Mouse (Mus musculus) embryonic facial prominence, embryonic 11.5 days (tissue): ENCODE measurements around the gene Nav2. TPM values are rescaled to one million over a fixed set of nuclear protein-coding genes. Genes with fewer than 3 reads are reported as not detected.

Experiments used
- ATAC-seq: fragments of 200-750 bp; cut with Nextera tagmentation; replicated peaks from 2 replicates; pipeline ENCODE4 v1.8.0; 2017; ENCODE audit warnings: low read depth; ENCODE audit not compliant: insufficient number of reproducible peaks, low FRiP score, low TSS enrichment
- DNase-seq: peaks from one replicate; pipeline ENCODE4 v3.0.0-alpha.2; 2015; ENCODE audit warnings: low spot score
- H3K27ac ChIP-seq: fragments of 300-500 bp; sonication (generic); replicated peaks from 2 replicates; pipeline ENCODE4 v1.5.1; 2014; ENCODE audit warnings: mild to moderate bottlenecking, low read depth, low read length, control low read depth
- H3K27me3 ChIP-seq: fragments of 300-500 bp; sonication (generic); 2 replicates; pipeline ENCODE4 v1.6.1; 2014; ENCODE audit warnings: mild to moderate bottlenecking, low read length, moderate library complexity, mixed read lengths; ENCODE audit not compliant: control insufficient read depth, insufficient read depth
- H3K36me3 ChIP-seq: fragments of 300-500 bp; sonication (generic); replicated peaks from 2 replicates; pipeline ENCODE4 v1.6.1; 2014; ENCODE audit warnings: low read depth, mild to moderate bottlenecking, low read length, moderate library complexity, mixed read lengths; ENCODE audit not compliant: control insufficient read depth, insufficient read depth
- H3K4me1 ChIP-seq: fragments of 300-500 bp; sonication (generic); 2 replicates; pipeline ENCODE4 v1.6.1; 2014; ENCODE audit warnings: low read length, mixed read lengths; ENCODE audit not compliant: control insufficient read depth, insufficient read depth
- H3K4me2 ChIP-seq: fragments of 300-500 bp; sonication (generic); 2 replicates; pipeline ENCODE4 v1.6.1; 2014; ENCODE audit warnings: low read depth, mild to moderate bottlenecking, control low read depth, low read length, moderate library complexity
- H3K4me3 ChIP-seq: fragments of 300-500 bp; sonication (generic); 2 replicates; pipeline ENCODE4 v1.5.1; 2014; ENCODE audit warnings: low read depth, low read length, control low read depth
- H3K9ac ChIP-seq: fragments of 300-500 bp; sonication (generic); replicated peaks from 2 replicates; pipeline ENCODE4 v1.6.1; 2014; ENCODE audit warnings: mild to moderate bottlenecking, control low read depth, low read length
- H3K9me3 ChIP-seq: fragments of 300-500 bp; sonication (generic); replicated peaks from 2 replicates; pipeline ENCODE4 v1.6.1; 2016; ENCODE audit warnings: mild to moderate bottlenecking, low read length, inconsistent platforms, mixed read lengths; ENCODE audit not compliant: control insufficient read depth
- WGBS: fragments of 180-500 bp; shearing (Covaris S2); extraction: QIAGEN DNeasy Blood & Tissue Kit; methylation state at CpG from one replicate; pipeline ENCODE4 v1.1.7; 2014; 5-methylcytosine and 5-hydroxymethylcytosine counted together
- polyA plus RNA-seq: library from polyadenylated mRNA; unstranded; fragments of >200 nt; fragmentation: Nextera tagmentation; extraction: Ambion mirVana; gene quantifications from 2 replicates; pipeline ENCODE4 v1.2.1, GENCODE M21; 2014

Gene Nav2
- polyA plus RNA-seq, 1 experiment from 2014 or later, result 7.3 TPM

DNA sequence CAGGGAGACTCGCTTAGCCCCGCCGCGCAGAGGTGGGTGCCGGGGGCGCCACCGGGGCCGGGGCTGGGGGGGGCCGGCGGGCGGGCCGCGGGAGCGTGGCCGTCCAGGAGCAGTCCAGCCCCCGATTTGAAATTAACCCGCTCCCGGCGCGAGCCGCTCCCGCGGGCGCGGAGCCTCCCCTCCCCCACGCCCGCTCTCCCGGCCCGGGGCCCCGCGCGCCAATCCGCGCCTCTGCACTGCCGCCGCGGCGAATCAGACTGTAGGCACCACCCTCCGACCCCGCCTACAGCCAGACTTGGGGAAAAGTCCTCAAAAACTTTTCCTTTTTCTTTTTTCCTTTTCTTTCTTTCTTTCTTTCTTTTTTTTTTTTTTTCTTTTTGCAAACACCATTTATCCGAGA lies 27.0 kb upstream of the Nav2 start, which contains the start of gene E2f8:
E2f8 (minus strand) TSS at position 111 of the 400 bp plus-strand sequence.
- Histone ChIP-seq H3K4me3 (peak within 1 kb of the TSS; percentile 81), H3K36me3 (no peaks in the 10 kb centered on the region), H3K9me3 (no peaks in the 10 kb centered on the region), H3K4me2 (peak within 1 kb of the TSS; percentile 89), H3K4me1 (no peaks in the 10 kb centered on the region), H3K27ac (peak within 1 kb of the TSS; percentile 89), H3K9ac (peak within 1 kb of the TSS; percentile 92), H3K27me3 (0 out of 2 replicates have a peak, but pooled peaks cover 3% of the 10 kb centered on the region)
- peak; percentile 90 for DNase-seq
- WGBS, result 0% methylated on average over 38 of the region's 41 CpGs
- ATAC-seq, result peak; percentile 81

DNA sequence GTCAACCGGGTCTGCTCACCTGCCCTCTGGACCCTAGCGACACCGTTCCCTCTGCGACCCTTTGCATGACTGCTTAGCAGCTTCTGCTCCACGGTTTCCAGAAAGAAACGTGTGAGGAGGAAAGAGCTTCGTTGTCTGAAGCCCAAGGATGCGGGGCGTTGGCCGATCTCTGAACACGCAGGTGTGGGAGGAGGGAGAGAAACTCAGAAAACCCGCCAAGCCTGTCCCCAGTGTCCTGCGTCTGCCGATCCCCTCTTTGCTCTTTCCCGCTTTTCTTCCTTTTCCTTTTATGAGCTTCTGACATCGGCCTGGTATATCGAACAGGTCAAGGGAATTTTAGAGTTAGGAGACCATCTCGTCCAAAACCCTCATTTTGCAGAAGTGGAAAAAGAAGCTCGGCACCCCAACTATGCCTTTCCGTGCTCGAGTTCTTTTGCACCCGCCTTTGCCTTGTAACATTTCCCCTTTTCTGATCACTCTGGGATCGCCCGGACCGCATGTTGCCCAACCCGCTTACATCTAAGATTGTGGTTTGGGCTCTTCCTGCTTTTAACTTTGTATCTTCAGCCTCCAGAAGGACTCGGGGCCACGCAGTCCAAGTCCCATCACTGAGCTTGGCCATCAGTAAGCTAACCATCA lies 26.4 kb upstream of the Nav2 start:
- peak; percentile 30 for DNase-seq
- 0 out of 2 replicates have a peak, but pooled peaks cover 3% of the 10 kb centered on the region for H3K27me3 ChIP-seq
- H3K9me3 ChIP-seq, result no peaks in the 10 kb centered on the region
- peak overlapping the region; percentile 81 for H3K4me3 ChIP-seq
- H3K4me1 ChIP-seq, result no peaks in the 10 kb centered on the region
- peak overlapping the region; percentile 86 for H3K4me2 ChIP-seq
- no peak for ATAC-seq
- H3K27ac ChIP-seq, result no peak overlapping the region
- H3K36me3 ChIP-seq, result no peaks in the 10 kb centered on the region
- H3K9ac ChIP-seq, result peak overlapping the region; percentile 63
- WGBS, result 1% methylated on average over 28 of the region's 28 CpGs

DNA sequence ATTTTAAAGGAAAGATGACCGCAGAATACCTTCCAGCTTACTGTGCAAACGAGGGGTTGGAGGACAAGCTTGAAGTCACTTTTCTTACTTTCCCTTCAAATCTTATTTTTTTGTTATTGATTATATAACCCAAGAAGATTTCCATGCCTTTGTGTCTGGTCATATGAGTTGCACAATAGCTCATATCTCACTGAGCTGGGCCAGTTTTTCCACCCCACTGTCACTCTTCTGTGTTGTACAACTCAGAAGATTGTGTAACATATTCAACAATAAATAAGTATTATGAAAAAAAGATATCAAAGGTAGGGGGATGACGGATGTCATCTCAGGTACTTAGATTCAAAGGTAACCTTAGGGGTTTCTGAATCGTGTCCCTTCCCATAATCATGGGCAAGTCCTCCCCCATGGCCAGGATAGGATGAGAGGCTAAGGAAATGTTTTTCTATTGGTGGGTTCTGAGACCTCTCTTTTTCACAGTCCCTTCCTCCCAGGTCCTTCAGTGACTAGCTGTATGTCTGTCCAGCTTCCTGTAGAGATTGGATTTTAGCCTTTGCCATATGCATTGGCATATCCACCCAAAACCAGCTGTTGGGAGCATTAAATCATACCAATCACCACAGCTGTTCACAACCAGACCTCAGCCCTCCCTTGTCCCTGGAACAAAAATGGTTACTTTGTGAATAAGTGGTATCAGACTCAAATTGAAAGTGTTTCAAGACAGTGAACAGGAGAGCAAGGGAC lies 24.8 kb upstream of the Nav2 start:
- 0 out of 2 replicates have a peak, but pooled peaks cover 3% of the 10 kb centered on the region for H3K27me3 ChIP-seq
- no peaks in the 10 kb centered on the region for H3K9me3 ChIP-seq
- no peak overlapping the region for H3K4me2 ChIP-seq
- H3K36me3 ChIP-seq, result no peaks in the 10 kb centered on the region
- WGBS, result 76% methylated on average over 4 of the region's 4 CpGs
- ATAC-seq (no peak), DNase-seq (no peak)
- no peaks in the 10 kb centered on the region for H3K4me1 ChIP-seq
- H3K4me3 ChIP-seq, result no peak overlapping the region
- H3K27ac ChIP-seq, result no peak overlapping the region
- no peak overlapping the region for H3K9ac ChIP-seq

DNA sequence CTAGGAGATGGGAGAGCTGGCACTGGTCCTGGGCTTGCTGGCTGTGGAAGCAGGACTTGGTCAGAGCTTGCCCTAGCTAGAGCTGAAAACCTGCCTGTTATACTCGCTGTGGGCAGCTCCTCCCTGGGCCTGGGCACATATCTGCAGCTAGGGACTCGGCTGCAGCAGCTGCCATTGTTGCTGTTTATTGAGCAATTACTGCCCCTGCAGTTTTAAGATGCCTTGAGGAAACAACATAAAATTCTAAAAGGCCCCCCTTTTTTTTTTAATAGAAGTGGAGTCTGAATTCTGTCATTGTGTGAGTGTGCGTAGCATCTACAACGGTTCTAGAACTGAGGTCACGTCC lies 24.3 kb upstream of the Nav2 start:
- 71% methylated on average over 5 of the region's 5 CpGs for WGBS
- no peaks in the 10 kb centered on the region for H3K36me3 ChIP-seq
- no peaks in the 10 kb centered on the region for H3K4me1 ChIP-seq
- H3K9ac ChIP-seq, result no peak overlapping the region
- DNase-seq (no peak), ATAC-seq (no peak)
- no peak overlapping the region for H3K27ac ChIP-seq
- no peaks in the 10 kb centered on the region for H3K9me3 ChIP-seq
- no peak overlapping the region for H3K4me2 ChIP-seq
- H3K27me3 ChIP-seq, result 0 out of 2 replicates have a peak, but pooled peaks cover 3% of the 10 kb centered on the region
- H3K4me3 ChIP-seq, result no peak overlapping the region

DNA sequence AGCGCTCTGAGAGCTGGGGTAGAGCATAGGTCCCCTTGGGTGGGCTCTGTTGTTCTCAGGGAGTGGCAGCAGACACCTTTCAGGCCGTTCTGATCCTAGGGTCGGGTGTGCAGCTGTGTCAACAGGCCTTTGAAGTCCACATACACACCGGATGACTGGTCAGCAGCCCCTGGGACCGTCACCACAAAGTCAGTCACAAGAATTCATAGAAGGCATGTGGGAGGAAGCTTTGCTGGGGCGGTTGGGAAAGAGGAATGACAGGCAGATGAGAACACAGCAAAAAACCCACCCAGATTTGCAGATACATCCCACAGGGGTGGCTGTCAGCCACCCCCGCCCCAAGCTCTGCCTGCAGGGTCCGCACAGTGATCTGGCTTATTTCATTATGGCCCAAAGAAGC lies 20.5 kb upstream of the Nav2 start:
- Histone ChIP-seq H3K27ac (no peak overlapping the region), H3K9me3 (no peaks in the 10 kb centered on the region), H3K9ac (no peak overlapping the region), H3K4me3 (no peak overlapping the region), H3K4me2 (no peak overlapping the region), H3K27me3 (no peaks in the 10 kb centered on the region), H3K36me3 (no peaks in the 10 kb centered on the region), H3K4me1 (no peaks in the 10 kb centered on the region)
- WGBS, result 32% methylated on average over 8 of the region's 8 CpGs
- DNase-seq (no peak), ATAC-seq (no peak)

DNA sequence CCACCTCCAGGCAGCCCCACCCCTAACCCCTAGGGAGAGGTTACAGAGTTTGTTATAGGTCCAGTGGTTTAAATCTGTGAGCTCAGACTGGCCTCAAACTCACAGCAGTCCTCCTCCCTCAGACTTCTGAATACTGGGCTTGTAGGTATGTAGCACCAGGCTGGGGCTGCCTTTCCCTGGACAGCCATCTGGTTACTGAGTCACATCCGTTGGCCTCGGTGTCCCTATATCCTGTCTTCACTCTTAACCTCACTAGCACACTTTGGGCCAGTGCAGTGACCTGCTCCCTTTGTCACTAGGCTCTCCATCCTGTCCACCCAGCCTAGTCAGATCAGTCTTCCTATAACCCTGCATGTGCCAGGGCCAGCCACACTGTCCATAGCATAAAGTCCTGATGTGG lies 19.8 kb upstream of the Nav2 start:
- Histone ChIP-seq H3K27me3 (no peaks in the 10 kb centered on the region), H3K27ac (no peak overlapping the region), H3K36me3 (no peaks in the 10 kb centered on the region), H3K9ac (no peak overlapping the region), H3K4me3 (no peak overlapping the region), H3K9me3 (no peaks in the 10 kb centered on the region), H3K4me2 (no peak overlapping the region), H3K4me1 (no peaks in the 10 kb centered on the region)
- ATAC-seq (no peak), DNase-seq (no peak)
- WGBS, result 78% methylated on average over 2 of the region's 2 CpGs

DNA sequence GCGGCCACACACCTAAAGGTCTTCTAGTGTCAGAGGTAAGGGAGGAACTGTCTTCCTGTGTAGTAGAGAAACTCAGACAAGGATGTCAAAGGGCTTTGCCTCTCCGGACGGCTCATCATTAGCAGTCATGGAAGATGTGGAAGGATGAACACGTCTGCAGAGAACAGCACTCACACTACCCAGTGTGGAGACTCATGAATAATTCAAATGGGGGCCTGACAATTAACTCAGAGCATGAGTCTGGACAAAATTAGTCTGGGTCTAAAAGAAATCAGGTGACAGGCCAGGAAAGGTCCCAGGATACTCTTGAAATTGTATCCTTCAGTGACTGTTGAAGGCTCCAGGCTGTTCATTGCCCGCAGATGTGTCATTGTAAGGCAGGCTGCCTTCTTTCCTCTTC lies 17.5 kb upstream of the Nav2 start:
- no peaks in the 10 kb centered on the region for H3K27me3 ChIP-seq
- WGBS, result 44% methylated on average over 5 of the region's 5 CpGs
- no peak overlapping the region for H3K9ac ChIP-seq
- no peaks in the 10 kb centered on the region for H3K36me3 ChIP-seq
- no peak overlapping the region for H3K4me3 ChIP-seq
- DNase-seq (peak; percentile 31), ATAC-seq (no peak; the same call in 1 of the 2 replicates)
- H3K4me2 ChIP-seq, result no peak overlapping the region
- H3K4me1 ChIP-seq, result no peaks in the 10 kb centered on the region
- no peak overlapping the region for H3K27ac ChIP-seq
- H3K9me3 ChIP-seq, result no peaks in the 10 kb centered on the region

DNA sequence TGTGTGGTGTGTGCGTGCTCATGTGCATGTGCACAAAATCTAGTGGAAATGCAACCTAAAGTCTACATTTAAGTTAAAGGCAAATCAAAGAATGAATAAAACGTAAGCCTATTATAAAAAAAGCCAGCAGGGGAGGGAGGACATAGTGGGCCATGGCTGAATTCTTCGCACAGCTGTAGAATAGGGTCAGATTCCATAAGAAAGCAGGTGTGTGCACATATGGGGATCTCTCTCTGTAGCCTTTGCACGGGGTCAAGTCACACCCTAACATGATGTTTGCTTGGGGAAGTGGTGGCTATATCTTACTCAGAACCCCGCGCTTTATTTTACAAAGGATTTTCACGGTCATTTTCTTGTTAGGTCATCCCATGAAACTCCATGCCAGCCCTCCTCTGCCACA lies 15.4 kb upstream of the Nav2 start:
- Histone ChIP-seq H3K4me2 (no peak overlapping the region), H3K27me3 (no peaks in the 10 kb centered on the region), H3K4me3 (no peak overlapping the region), H3K4me1 (no peaks in the 10 kb centered on the region), H3K9me3 (no peaks in the 10 kb centered on the region), H3K36me3 (no peaks in the 10 kb centered on the region), H3K9ac (no peak overlapping the region), H3K27ac (no peak overlapping the region)
- ATAC-seq (no peak), DNase-seq (no peak)
- WGBS, result 85% methylated on average over 7 of the region's 7 CpGs
